Mouse (Mus musculus) induced T-regulatory cell, adult 2 months (primary cell): ENCODE results near the gene Agpat4.
"Not testable (repeated sequence)": the region's sequence is repeated elsewhere in the genome, so short reads cannot be mapped to it uniquely, and the experiment has no call there.

Experiments used
- DNase-seq: peaks from one replicate; pipeline ENCODE4 v3.0.0-alpha.2; 2012; ENCODE audit warnings: low read depth

Agpat4 gene

DNA sequence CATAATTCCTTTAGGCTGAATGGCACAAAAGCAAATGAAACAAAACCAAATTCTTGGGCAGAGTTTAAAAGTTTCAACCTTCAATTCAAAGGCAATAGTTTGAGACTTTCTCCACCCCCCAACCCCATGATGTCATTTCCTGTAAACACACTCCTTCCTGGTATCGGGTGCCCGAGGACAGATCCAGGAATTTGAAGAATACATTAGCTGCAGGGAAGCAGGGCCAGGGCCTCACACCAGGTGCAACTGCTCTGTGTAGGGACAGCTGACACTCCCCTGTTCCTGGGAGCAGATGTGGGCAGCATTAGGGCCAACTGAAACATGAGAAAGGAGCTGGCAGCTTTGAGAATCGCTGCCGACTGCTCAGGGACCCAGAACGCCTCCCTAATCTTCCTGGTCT lies 76.6 kb downstream of the Agpat4 start:
- peak; percentile 73 for DNase-seq

DNA sequence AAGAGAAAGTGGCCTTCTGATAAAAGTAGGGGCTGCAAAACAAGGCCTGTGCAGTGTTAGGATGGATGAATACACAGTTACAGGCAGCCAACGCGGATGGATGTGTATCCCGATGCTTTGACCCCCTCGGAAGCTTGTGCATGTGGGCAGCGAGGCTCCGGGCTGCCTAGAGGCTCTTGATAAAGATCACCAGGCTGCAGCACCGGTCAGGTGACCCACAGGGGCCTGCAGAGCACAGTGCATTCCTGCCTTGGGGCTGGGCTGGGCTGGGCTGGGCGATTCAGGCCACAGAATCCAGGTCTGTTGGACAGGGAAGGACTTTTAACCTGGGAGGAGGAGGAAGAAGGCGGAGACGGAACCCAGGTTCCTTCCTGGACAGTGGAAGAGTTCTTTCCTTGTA lies 77.1 kb downstream of the Agpat4 start:
- DNase-seq = no peak

DNA sequence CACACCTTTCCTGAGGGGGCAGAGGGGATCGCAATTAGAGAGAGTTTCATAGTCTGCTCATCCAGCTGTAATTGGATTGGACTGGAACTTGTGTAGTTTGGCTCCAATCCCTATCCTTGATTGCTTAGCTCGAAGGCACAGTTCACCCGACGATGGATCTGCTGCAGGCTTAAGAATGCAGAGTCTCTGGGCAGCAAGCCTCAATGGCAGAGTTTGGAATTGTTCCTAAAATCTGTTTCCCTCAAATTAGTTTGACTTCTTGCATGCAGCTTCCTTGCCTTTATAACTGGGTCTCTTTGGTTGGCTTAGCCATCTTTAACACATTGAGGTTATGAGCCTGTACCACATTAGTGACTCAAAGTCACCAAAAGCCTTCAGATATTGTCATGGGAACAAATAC lies 81.4 kb downstream of the Agpat4 start:
- DNase-seq = no peak

DNA sequence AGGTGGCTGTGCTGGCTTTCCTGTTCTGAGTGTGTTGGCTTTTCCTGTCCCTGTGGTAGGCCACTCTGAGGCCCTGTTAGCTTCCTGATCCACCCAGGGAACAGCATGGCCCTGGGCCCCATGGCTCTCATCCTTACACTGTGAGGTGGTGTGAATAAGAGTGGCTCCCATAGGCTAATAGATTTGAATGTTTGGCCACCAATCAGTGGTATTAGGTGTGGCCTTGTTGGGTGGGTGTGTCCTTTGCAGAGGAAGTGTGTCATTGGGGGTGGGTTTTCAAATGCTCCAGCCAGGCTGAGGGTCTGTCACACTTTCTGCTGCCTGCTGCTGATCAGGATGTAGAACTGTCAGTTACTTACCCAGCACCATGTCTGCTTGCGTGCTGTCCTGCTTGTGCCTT lies 82.6 kb downstream of the Agpat4 start:
- peak; percentile 32 for DNase-seq

DNA sequence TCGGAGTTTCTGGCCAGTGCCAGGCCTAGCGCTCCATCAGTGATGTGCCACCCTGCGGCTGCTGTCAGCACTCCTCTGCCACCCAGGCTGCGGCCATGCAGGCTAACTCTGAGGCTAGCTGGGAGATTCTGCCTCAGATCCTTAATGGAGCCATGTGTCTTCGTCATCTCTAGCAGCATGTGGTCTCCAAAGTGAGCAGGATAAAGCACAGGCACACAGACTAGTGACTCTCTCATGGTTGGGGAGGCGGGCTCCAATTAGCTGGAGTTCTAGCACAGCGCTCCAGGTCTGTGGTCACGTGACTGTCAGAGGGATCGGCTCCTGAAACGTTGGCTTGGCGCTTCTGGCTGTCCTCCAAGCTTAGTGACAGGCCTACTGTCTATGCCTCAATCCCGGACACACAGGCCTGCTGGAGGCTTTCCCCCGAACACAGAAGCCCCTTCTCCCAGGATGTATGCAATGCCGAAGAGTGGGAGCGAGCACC lies 85.0 kb downstream of the Agpat4 start:
- DNase-seq = no peak

DNA sequence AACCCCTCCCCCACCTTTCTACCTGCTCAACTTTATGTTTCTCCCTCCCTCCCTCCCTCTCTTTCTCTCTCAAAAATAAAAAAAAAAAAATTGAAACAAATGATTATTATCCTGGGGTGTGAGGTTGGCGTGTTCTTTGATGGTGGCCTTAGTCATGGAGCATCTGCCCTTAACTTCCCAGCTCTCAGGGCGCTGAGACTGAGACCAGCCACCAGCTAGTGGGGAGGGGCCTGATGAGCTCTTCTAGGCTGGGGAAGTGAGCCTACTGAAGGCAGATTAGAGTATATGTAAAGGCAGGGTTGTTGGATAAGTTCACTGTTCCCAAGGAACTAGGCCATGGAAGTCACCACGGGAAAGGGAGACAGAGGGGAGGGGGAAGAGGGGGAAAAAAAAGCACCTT lies 85.7 kb downstream of the Agpat4 start:
- peak; percentile 55 for DNase-seq

DNA sequence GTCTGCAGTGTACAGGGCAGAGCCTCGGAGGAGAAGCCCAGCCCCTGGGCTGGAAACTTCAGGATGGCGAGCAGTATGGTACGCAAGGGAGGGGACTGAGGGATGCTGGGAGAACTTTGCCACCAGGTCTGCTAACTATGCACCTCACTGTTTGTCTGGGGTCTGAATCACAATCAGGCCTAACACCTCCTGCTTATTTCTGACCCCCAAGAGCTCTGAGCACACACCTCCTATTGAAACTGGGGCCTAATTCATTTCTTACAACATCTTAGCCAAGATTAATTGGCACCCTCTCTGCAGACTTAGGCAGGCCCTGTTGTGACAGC lies 86.1 kb downstream of the Agpat4 start:
- DNase-seq = no peak

DNA sequence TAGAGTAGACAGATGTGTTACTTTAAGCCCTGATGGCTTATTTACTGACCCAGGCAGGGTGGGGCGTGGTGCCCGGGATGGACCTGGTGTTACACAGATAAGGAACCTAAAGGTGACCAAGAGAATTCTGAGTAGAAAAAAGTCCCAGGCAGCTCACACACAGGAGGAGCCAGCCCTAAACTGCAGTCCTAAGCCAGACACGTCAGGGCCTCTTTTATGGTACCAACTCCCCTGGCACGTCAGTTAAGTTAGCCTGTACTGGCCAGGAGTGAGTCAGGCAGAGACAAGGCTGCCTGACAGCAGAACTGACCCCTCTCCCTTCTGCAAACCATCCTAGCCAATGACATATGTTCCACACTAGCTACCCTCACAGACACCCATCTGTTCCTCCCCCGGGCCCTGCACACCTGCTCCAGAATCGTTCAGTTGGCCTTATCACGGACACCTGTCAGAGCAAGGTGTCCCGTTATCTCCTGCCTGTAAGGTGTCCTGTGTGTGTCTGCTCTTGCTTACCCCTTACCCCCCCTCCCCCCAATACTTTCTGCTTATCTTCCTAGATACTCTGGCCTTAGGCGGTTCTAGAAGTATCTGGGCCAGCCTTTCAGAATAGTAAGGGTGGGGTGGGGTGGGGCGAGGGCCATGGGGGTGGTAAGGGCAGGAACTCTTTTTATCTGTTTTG lies 86.7 kb downstream of the Agpat4 start:
- peak; percentile 59 for DNase-seq

DNA sequence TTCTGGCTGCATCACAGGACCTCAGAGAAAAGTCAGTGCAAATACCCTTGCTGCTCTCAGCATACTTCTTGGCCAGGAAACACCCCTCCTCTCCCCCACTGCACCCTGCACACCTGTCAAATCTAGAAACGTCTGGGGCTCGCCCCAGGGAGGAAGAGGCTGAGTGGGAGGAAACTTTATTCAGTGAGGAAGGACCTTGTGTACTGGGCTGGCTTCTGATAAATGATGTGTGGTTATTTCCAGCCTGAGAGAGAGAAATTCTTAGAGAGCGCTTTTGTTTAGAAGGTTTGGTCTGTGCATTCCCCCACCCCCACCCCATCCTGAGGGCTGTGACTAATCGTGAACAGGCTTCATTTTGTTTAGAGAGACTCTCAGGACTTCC lies 87.2 kb downstream of the Agpat4 start:
- DNase-seq = peak; percentile 86

DNA sequence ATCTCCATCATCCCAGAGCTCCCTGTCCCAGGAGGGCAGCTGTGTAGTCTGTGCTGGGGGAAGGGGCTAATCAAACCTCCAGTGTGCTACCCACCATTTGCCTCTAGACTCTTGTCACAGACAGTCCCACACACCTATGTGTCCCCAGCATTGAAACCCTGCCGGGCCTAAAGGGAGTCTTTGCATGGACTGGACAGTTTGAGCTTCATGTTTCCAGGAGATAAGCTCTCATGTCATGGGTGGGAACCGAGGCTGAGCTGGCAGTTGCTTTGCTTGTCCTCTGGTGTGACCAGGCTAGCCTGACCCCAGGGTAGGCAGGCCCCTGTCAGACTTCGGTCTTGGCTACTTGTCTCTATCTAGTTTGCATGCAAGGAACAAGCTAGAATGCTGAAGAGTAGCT lies 87.7 kb downstream of the Agpat4 start:
- no peak for DNase-seq

DNA sequence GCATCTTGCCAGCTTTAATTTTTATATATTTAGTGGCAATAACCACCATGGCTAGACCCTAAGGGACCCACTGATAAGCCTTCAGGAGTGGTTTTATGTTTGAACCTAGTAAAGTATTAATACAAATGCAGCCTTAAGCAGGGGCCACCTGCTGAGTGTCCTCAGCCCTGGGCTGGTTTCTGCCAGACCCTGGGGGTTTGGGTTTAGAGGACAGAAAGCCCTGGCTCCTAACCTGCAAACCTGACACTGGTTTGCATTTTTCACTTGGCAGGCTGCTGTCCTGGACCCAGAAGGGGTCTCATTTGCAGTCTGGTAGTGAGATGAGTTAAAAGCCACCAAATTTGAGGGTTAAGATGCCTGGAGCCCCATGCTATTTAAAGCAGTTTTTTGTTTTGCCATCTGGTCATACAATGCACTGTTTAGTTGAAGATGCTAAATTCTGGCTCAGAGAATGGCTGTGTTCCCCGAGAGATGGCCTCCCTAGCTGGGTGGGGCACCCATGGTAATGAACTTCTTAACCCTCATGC lies 88.6 kb downstream of the Agpat4 start:
- no peak for DNase-seq

DNA sequence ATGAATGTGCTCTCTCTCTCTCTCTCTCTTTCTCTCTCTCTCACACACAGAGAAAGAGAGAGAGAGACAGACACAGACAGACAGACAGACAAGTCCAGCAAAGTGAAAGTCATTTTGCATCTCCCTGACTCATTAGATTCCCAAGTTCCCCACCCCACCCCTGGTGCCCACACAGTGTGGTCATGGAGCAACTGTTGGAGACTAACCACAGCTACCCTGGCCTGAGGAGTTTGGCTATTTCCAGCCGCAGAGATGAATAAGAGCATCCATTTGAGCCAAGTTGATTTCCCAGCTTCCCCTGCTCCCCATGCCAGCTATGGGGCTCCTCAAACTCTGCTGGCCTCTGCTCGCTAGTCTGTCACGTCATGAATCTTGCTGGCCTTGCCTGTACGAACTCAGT lies 91.0 kb downstream of the Agpat4 start:
- no peak for DNase-seq

DNA sequence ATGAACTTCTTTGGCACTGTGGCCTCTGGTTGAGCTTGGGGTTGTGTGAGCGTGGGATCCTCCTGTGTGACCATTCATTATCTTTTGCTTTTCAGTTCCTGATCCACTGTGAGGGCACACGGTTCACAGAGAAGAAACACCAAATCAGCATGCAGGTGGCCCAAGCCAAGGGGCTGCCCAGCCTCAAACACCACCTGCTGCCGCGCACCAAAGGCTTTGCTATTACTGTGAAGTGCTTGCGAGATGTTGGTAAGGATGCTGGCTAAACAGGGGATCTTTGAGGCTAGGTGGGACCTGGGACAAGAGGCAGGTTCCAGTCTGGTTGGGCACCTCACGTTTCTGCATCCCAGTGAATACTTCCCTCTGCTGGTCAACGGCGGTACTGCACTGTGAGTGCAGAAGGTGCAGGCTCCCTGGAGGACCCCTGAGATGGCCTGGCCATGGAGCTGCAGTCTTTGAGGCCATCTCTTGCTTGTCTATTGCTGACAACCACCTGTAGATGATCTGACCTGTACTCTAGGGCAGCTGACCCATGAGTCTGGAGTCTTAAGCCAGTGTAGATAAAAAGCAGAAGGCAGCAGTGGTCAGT lies 92.1 kb downstream of the Agpat4 start:
- DNase-seq = peak; percentile 91

DNA sequence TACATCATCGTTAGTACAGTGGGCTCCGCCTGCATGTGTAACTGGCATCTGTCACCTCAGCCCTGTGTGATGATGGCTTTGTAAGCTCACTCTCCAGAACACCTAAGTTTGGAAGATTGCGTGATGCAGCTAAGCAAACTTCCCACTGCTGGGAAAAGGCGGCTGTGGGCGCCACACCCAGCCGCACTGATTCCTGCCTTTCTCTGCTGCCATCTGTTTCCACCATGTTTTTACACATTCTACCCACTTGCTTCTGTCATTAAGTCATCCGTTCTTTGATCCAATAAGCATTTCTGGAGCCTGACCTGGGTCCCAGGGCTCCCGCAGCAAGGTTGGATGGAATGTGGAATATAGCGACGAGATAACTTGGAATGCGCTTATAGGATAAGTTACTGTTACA lies 93.4 kb downstream of the Agpat4 start:
- DNase-seq = no peak

DNA sequence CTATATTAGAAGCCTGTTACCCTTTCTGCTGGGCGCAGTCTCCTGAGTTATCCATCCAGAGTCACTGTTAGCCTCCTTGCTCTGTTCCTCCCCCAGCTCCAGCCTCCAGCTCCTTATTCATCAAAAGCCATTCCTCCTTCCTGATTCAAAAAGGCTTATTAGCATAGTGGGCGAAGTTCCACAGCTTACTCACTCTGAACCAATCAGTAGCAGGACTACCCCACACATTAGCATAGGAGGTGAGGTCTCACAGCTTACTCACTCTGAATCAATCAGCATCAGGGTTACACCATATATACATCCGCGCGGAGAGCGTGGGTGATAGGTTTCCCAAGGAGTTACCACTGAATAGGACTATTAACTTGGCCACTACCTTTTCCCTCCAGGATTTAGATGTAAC lies 93.8 kb downstream of the Agpat4 start:
- DNase-seq = no peak

DNA sequence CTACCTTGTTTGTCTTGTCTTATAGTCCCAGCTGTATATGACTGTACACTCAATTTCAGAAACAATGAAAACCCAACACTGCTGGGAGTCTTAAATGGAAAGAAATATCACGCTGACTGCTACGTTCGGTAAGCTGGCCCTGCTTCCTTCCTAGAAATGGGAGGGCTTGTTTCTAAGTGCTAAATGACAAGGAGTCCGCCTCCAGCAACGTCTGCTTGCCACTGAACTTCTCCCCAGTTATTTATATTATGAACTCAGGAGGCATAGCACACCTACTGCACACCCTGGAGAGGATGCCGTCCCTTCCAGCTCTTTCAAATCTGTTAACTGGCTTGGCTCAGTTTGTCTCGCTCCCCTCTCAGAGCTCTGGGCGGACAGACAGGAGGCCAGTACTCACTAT lies 94.9 kb downstream of the Agpat4 start:
- DNase-seq = no peak

DNA sequence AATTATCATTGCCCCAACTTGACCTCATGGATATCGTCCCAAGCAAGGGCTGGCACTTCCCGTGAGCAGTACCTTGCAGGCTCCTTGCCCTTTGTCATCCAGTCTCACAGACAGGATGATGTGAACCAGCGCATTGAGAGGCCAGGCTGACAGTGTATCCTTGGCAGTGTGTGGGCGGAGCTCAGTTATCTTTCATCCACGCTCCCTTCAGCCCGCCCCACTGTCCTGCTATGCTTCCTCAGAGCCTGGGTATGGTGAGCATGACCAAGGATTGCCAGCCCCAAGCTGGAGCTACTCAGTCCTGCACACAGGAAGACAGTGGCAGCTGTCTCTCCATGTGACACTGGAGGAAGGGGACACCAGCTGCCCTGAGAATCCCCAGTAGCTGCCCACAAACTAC lies 97.7 kb downstream of the Agpat4 start:
- no peak for DNase-seq

DNA sequence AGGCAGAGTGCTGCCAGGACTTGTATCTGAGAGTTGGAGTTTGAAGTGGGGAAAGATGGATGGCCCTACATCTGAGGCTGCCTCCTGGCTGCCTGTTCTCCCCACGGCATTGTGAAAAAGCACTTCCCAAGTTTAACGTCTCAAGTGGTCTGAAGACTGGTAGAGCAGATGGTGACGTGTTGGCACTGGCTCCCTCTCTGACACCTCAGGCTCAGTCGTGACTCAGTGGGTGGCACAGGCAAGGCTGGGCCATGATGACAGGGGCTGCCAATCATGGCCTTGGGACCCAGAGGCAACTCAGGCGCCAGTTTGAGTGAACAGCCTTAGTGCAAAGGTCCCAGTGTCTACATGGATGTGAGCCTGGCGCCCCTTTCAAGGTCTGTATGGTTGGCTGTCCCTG lies 103.4 kb downstream of the Agpat4 start:
- no peak for DNase-seq

DNA sequence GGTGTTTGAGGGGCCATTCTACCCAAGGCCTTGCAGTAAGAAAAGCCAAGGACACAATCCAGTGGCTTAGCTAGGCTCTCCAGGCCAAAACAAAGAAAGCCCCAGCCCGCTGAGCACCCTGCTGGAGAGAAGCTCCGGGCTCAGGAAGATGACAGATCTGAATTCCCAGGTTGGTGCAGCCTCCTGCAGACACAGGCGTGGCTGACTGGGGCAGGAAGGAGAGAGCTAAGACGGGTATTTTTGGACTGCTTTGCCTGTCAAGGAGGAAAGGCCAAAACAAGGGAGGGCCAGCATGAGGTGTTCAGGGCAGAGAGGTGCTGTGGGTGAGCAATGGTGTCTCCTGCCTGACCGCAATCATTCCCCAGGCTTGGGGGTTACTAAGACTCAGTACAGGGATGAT lies 105.2 kb downstream of the Agpat4 start:
- DNase-seq = no peak

DNA sequence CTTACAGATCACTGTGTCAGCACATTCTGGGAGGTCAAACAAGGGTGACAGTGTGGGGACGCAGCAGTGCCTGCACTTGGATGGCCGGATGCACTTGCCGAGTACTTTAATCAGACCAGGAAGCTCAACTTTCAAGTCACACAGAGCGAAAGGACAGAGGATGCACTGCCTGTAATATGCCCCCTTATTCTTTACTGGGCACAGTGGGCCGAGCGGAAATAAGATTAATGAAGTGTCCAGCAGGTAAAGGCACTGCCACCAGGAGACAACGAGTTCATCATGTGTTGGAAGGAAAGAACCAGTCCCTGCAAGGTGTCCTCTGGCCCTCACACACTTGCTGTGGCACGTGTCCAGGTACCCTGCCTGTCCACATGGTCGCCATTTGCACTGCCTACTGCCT lies 105.6 kb downstream of the Agpat4 start:
- DNase-seq = no peak

DNA sequence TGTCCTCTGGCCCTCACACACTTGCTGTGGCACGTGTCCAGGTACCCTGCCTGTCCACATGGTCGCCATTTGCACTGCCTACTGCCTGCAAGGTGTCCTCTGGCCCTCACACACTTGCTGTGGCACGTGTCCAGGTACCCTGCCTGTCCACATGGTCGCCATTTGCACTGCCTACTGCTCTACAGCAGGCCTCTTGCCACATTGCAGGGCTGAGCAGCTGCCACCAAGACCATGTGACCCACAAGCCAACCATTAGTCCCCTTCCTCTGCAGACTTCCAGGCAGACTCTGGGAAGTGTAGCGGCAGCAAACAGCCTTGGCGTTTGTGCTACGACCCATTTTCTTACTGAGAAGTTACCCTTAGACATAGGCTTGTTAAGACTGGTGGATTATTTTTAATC lies 106.0 kb downstream of the Agpat4 start:
- DNase-seq = not testable (repeated sequence)

DNA sequence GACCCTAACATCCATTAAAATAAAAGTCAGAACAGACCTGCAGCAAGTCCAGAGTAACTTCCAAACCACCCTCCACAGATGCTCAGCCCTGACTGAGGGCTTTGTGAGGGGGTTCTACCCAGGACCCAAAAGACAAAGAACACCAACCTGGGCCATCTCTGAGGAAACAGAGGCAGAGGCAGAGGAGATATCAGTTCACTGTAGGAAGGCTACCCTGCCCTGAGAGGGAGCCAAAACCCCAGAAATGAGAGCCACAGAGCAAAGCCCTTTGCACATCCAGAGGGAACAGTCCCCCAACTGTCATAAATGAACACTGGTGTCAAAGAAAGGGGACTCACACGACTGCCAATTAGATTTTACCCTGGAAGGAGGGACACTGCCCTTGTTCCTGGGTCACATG lies 106.7 kb downstream of the Agpat4 start:
- DNase-seq = no peak

DNA sequence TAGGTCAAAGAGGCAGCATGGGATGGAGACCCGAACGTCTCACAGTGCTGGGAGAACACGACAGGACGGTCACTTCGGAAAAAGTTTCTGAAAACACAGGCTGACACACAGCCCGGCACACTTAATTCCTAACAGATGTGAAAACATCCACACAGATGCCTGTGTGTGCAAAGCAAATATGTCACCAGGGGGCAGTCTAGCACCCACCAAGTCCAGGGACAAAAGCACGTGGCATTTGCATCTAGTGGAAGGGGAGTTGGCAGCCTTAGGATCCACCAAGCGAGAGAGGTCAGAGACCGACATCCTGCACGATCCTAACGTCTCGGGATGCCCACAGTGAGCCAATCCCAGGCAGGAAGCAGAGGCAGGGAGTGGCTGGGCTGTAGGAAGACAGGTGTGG lies 108.0 kb downstream of the Agpat4 start:
- DNase-seq = peak; percentile 48

DNA sequence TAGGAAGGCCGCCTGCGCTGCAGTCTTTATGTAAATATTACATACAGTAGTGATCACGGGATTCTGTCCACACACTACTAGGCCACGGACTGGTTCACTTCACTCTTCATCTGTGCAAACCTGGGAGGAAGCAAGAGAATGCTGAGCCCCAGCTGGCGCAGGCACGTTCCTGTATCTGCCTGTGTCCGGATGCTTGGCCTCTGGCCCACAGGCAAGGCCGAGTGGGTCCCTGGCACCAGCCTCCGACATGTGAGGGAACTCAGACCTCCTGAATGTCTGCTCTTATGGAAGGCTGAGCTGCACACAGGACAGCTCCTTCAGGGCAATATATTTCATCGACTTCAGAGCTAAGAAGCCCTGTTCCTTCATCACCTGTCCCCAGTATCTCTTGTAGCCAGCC lies 109.5 kb downstream of the Agpat4 start:
- no peak for DNase-seq
